Mouse (Mus musculus) midbrain, embryonic 16.5 days (tissue): ENCODE measurements around the gene Tmem8. TPM values are rescaled to one million over a fixed set of nuclear protein-coding genes. Genes with fewer than 3 reads are reported as not detected.
A peak's percentile ranks its signal among the peaks of the same experiment; 100 is the strongest.
"Not testable (repeated sequence)": the region's sequence is repeated elsewhere in the genome, so short reads cannot be mapped to it uniquely, and the experiment has no call there.

Source experiments
- ATAC-seq: fragments of 200-750 bp; cut with Nextera tagmentation; 2 replicates; pipeline ENCODE4 v1.8.0; 2017; ENCODE audit warnings: moderate TSS enrichment
- H3K27ac ChIP-seq: fragments of 300-500 bp; sonication (generic); 2 replicates; pipeline ENCODE4 v1.5.1; 2014; ENCODE audit warnings: mild to moderate bottlenecking, low read length, mixed read lengths
- H3K27me3 ChIP-seq: fragments of 300-500 bp; sonication (generic); 2 replicates; pipeline ENCODE4 v1.6.1; 2014; ENCODE audit warnings: low read depth, low read length, mixed read lengths; ENCODE audit not compliant: control insufficient read depth, insufficient read depth
- H3K36me3 ChIP-seq: fragments of 300-500 bp; sonication (generic); 2 replicates; pipeline ENCODE4 v1.6.1; 2014; ENCODE audit warnings: mild to moderate bottlenecking, low read length, moderate library complexity, mixed read lengths; ENCODE audit not compliant: control insufficient read depth, insufficient read depth
- H3K4me1 ChIP-seq: fragments of 300-500 bp; sonication (generic); 2 replicates; pipeline ENCODE4 v1.6.1; 2014; ENCODE audit warnings: mild to moderate bottlenecking, low read length, mixed read lengths; ENCODE audit not compliant: control insufficient read depth, insufficient read depth
- H3K4me2 ChIP-seq: fragments of 300-500 bp; sonication (generic); 2 replicates; pipeline ENCODE4 v1.6.1; 2014; ENCODE audit warnings: mild to moderate bottlenecking, low read length, mixed read lengths
- H3K4me3 ChIP-seq: fragments of 300-500 bp; sonication (generic); 2 replicates; pipeline ENCODE4 v1.5.1; 2014; ENCODE audit warnings: low read depth, mild to moderate bottlenecking, low read length, moderate library complexity, mixed read lengths
- H3K9ac ChIP-seq: fragments of 300-500 bp; sonication (generic); 2 replicates; pipeline ENCODE4 v1.6.1; 2014; ENCODE audit warnings: low read depth, low read length, mixed read lengths
- H3K9me3 ChIP-seq: fragments of 300-500 bp; sonication (generic); replicated peaks from 2 replicates; pipeline ENCODE4 v1.6.1; 2014; ENCODE audit warnings: mild to moderate bottlenecking, low read length, mixed read lengths; ENCODE audit not compliant: control insufficient read depth, poor library complexity, severe bottlenecking
- WGBS: fragments of 180-500 bp; shearing (Covaris S2); extraction: QIAGEN DNeasy Blood & Tissue Kit; methylation state at CpG from one replicate; pipeline ENCODE4 v1.1.7; 2014; 5-methylcytosine and 5-hydroxymethylcytosine counted together
- polyA plus RNA-seq: library from polyadenylated mRNA; unstranded; fragments of >200 nt; fragmentation: Nextera tagmentation; extraction: Ambion mirVana; gene quantifications from 2 replicates; pipeline ENCODE4 v1.2.1, GENCODE M21; 2015

The Tmem8 gene
- polyA plus RNA-seq, 1 experiment from 2014 or later: 3.8 TPM

DNA sequence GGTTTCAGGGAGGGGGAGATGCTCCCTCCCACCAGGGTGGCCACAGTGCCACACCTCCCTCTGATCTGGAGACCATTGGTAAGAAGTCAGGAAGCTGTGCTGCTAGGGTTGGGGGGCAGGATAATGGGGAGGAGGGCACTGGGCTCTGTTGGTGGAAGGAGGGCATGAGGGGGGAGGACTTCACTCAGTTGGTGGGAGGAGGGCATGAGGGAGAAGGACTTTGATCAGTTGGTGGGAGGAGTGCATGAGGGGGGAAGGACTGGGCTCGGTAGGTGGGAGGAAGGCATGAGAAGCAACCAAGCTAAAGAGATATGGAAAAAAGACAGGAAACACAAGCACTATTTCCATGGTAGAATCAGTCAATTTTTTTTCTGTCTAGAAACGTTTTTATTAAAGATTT, 32.2 kb upstream of the Tmem8 start:
- no peak overlapping the region for H3K27ac ChIP-seq
- no peak overlapping the region for H3K4me2 ChIP-seq
- H3K9me3 ChIP-seq: no peaks in the 10 kb centered on the region
- H3K9ac ChIP-seq: no peak overlapping the region
- no peak for ATAC-seq
- H3K4me1 ChIP-seq: peaks cover 3% of the 10 kb centered on the region; the same call in 1 of the 2 replicates
- no peak overlapping the region for H3K4me3 ChIP-seq
- H3K27me3 ChIP-seq: no peaks in the 10 kb centered on the region
- WGBS: 53% methylated on average over 2 of the region's 2 CpGs
- peaks cover 6% of the 10 kb centered on the region for H3K36me3 ChIP-seq

DNA sequence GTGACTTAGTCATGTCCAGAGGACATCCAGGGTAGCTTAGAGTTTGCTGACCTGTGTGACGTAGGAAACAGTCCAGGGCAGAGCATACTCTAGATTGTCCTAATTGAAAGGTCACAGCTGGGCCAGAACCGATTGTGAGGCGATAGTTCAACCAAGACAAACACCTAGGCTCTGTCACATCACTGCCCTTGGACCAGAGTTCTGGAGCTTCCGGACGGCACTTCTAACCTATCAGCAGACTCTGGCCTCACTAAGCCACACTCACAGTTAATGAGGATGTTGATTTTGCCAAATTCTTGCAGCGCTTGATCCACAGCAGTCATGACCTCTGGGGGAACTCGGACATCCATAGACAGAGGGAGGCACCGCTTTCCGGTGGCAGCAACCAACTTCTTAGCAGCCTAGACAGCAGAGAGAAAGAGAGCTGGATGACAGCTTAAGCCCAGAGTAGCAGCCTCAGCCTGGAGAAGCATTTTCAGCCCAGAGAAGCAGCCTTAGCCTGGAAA, 26.0 kb upstream of the Tmem8 start:
- WGBS: 95% methylated on average over 9 of the region's 9 CpGs
- H3K4me1 ChIP-seq: peaks cover 8% of the 10 kb centered on the region; the same call in 1 of the 2 replicates
- no peaks in the 10 kb centered on the region for H3K9me3 ChIP-seq
- H3K36me3 ChIP-seq: peaks cover 6% of the 10 kb centered on the region
- H3K4me2 ChIP-seq: no peak overlapping the region
- H3K27ac ChIP-seq: no peak overlapping the region
- no peak for ATAC-seq
- H3K4me3 ChIP-seq: no peak overlapping the region
- H3K9ac ChIP-seq: no peak overlapping the region
- H3K27me3 ChIP-seq: no peaks in the 10 kb centered on the region

DNA sequence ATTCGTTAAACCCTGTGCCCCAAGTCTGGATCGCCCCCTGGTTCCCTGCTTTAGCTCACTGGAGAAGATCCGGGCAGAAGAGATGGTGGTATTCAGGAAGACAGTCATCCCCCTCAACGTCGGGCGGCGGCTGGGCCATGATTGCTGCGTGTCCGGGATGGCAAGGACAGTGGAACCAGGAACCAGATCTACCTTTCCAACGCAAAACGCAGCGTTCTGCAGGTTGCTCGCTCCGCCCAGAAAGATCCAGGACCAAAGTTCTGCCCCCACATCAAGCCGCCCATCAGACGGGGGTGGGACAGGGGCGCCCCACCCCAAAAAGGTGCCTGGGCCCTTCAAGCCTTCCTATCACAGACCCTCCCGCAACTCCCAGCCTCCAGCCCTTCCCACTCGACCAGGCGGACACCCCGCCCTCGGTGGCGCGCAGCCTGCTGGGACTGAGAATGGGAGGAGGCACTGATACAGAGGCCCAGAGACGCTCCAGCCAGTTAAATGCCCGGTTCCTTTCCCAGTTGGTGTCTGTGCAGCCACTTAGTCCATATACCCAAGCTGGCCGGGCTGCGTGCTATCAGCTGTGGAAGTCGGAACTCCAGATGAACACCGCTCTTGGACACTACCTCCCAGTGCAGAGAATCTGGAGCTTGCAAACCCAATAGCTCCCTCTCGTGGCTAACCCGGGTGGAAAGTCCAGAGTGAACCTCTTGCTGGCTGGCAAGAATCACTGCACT, 23.0 kb upstream of the Tmem8 start, which contains the start of gene Decr2:
Gene Decr2 (minus strand): TSS at position 433 of the 728 bp plus-strand sequence.
- 2% methylated on average over 32 of the region's 32 CpGs for WGBS
- peak within 1 kb of the TSS; percentile 89 for H3K27ac ChIP-seq
- H3K4me1 ChIP-seq: peaks cover 8% of the 10 kb centered on the region; the same call in 1 of the 2 replicates
- H3K36me3 ChIP-seq: no peaks in the 10 kb centered on the region
- H3K27me3 ChIP-seq: no peaks in the 10 kb centered on the region
- H3K4me3 ChIP-seq: peak within 1 kb of the TSS; percentile 62
- peak within 1 kb of the TSS; percentile 84 for H3K4me2 ChIP-seq
- peak; percentile 86 for ATAC-seq
- H3K9ac ChIP-seq: peak within 1 kb of the TSS; percentile 76
- no peaks in the 10 kb centered on the region for H3K9me3 ChIP-seq

DNA sequence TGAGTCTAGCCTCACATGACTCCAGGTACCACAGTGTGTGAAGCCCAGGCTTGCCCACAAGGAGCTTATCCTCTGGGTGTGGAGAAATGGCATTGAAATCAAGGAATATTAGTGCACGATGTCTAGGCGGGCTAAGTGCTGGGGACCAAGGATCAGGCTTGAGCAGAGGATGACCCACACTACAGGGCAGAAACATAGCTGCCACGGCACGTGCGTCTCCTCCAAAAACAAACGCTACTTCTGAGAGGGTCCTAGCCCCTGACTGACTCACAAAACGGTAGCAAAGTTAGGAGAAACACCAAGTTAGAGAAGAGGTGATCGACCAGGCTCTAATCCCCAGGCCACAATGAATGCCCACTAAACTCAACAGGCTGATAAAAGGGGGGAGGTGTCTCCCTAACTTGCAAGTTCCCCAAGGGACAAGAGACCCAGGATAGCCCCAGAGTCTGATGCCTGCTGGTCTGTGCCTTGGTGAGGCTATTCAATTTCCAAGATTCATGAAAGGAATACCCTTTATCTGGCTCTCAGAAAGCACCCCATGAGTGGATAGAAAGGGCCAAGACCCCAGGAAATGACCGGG, 18.5 kb upstream of the Tmem8 start:
- 25% methylated on average over 9 of the region's 9 CpGs for WGBS
- no peaks in the 10 kb centered on the region for H3K36me3 ChIP-seq
- peaks cover 3% of the 10 kb centered on the region; the same call in 1 of the 2 replicates for H3K4me1 ChIP-seq
- peak overlapping the region; percentile 84 for H3K9ac ChIP-seq
- no peak for ATAC-seq
- peak overlapping the region; percentile 64 for H3K4me3 ChIP-seq
- no peaks in the 10 kb centered on the region for H3K27me3 ChIP-seq
- peak overlapping the region; percentile 90 for H3K4me2 ChIP-seq
- H3K27ac ChIP-seq: peak overlapping the region; percentile 50
- H3K9me3 ChIP-seq: no peaks in the 10 kb centered on the region

DNA sequence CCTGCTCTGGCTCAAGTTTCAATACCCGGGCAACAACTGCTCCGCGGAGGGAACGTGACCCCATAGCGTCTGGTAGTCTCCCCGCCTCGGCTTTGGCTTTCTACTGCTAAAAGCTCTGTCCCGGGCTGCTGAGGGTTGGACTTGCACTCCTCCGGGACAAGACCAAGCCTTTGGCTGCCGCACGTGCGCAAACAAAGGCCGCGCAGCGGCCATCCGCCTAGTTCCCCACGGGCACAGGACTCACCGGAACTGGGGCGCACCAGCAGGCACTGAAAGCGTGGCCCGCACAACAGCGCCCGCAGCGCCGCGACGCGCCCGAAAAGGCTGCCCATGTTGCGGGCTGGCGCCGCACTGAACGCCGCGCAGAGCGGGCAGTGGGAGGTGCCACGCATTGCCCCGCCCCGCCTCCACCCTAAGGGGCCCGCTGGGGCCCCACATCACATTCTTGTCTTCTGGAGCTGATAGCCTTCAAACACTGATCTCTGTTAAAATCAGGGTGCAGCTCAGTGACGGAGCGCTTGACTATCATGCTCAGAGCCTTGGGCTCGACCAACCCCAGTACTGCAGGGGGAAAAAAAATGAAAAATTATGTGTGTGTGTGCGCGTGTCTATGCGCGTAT, 17.9 kb upstream of the Tmem8 start, which contains the start of gene Nme4:
Gene Nme4 (minus strand): TSS at position 482 of the 620 bp plus-strand sequence.
- H3K4me3 ChIP-seq: peak within 1 kb of the TSS; percentile 64
- ATAC-seq: peak; percentile 77
- H3K9me3 ChIP-seq: no peaks in the 10 kb centered on the region
- H3K4me2 ChIP-seq: peak within 1 kb of the TSS; percentile 90
- H3K4me1 ChIP-seq: no peaks in the 10 kb centered on the region; the same call in 1 of the 2 replicates
- no peaks in the 10 kb centered on the region for H3K36me3 ChIP-seq
- no peaks in the 10 kb centered on the region for H3K27me3 ChIP-seq
- H3K27ac ChIP-seq: peak within 1 kb of the TSS; percentile 50
- WGBS: 3% methylated on average over 47 of the region's 47 CpGs
- H3K9ac ChIP-seq: peak within 1 kb of the TSS; percentile 84

DNA sequence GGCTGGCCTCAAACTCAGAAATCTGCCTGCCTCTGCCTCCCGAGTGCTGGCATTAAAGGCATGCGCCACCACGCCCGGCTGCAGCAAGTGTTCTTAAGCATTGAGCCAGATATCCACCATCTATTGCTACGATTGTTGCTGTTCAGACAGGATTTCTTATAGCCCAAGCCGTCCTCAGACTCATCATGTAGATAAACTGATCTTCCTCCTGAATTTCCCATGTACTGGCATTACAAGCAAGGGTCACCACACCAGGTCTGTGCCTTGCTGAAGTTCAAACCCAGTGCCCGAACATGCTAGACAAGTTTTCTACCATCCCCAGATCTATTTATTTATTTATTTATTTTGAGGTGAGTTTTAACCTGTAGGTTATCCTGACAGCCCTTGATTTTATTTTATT, 14.6 kb upstream of the Tmem8 start:
- no peak overlapping the region for H3K4me2 ChIP-seq
- H3K9ac ChIP-seq: no peak overlapping the region
- no peaks in the 10 kb centered on the region for H3K27me3 ChIP-seq
- 92% methylated on average over 7 of the region's 7 CpGs for WGBS
- H3K27ac ChIP-seq: no peak overlapping the region
- no peaks in the 10 kb centered on the region for H3K36me3 ChIP-seq
- no peak for ATAC-seq
- no peaks in the 10 kb centered on the region for H3K9me3 ChIP-seq
- no peak overlapping the region for H3K4me3 ChIP-seq
- no peaks in the 10 kb centered on the region; the same call in 1 of the 2 replicates for H3K4me1 ChIP-seq

DNA sequence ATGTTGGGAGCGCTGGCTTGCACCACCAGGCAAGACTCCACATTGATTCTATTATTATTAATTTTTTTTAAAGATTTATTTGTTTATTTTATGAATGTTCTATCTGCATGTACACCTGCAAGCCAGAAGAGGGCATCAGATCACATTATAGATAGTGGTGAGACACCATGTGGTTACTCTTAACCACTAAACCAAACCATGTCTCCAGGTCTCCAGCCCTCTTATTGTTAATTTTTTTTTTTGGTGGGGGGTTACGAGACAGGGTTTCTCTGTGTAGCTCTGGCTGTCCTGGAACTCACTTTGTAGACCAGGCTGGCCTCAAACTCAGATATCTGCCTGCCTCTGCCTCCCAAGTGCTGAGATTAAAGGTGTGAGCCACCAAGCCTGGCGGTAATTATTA, 13.8 kb upstream of the Tmem8 start:
- H3K4me3 ChIP-seq, H3K4me1 ChIP-seq, H3K9ac ChIP-seq, H3K9me3 ChIP-seq, H3K27me3 ChIP-seq, H3K27ac ChIP-seq, ATAC-seq, H3K4me2 ChIP-seq, H3K36me3 ChIP-seq: not testable (repeated sequence)
- 64% methylated on average over 3 of the region's 3 CpGs for WGBS

DNA sequence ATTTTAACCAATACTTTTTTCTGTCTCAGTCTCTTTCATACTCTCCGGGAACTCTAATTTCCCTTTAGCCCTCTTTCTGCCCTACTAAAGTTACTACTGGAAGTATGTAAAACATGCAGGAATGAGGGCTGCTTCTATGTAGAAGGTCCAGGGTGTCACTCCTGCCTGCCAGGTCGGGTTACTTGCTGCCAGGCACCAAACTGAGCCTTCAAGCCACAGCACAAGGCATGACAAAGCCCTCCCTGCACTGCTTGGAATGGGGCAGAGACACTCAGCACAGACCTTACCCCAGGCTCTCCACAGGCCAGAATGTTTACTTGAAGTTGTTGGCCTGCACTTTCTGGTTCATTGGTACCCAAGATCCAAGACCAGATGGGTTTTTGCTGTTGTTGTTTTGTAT, 12.9 kb upstream of the Tmem8 start:
- ATAC-seq: no peak
- H3K27me3 ChIP-seq: no peaks in the 10 kb centered on the region
- no peak overlapping the region for H3K4me3 ChIP-seq
- H3K36me3 ChIP-seq: no peaks in the 10 kb centered on the region
- H3K4me1 ChIP-seq: no peaks in the 10 kb centered on the region; the same call in 1 of the 2 replicates
- H3K27ac ChIP-seq: no peak overlapping the region
- H3K9ac ChIP-seq: no peak overlapping the region
- WGBS: 42% methylated on average over 2 of the region's 2 CpGs
- H3K9me3 ChIP-seq: no peaks in the 10 kb centered on the region
- no peak overlapping the region for H3K4me2 ChIP-seq

DNA sequence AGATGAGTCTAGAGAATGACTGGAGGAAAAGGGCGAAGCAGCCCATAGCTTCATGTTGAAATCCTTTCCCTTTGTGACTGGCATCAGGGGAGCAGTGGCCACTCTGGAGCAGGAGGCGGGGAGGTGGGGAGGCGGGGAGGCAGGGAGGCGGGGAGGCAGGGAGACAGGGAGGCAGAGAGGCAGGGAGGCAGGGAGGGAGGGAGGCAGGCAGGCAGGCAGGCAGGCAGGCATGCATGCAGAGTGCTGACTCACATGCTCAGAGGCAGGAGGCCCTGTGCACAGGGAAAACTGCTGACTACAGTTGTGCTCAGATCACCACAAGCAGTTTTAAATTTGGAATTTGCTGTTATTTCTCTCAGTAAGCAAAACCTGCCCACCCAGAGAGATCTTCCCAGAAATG, 11.6 kb upstream of the Tmem8 start:
- 66% methylated on average over 2 of the region's 4 CpGs for WGBS
- Histone ChIP-seq H3K27me3 (no peaks in the 10 kb centered on the region), H3K9ac (no peak overlapping the region)

More for the DNA sequence above, 11.6 kb upstream of the Tmem8 start:
- no peaks in the 10 kb centered on the region for H3K36me3 ChIP-seq
- H3K9me3 ChIP-seq: no peaks in the 10 kb centered on the region
- H3K4me3 ChIP-seq: no peak overlapping the region
- ATAC-seq: no peak
- H3K4me1 ChIP-seq: no peaks in the 10 kb centered on the region
- no peak overlapping the region for H3K4me2 ChIP-seq
- no peak overlapping the region for H3K27ac ChIP-seq
